Mouse (Mus musculus) liver, embryonic 11.5 days (tissue): ENCODE results near the gene Adig. TPM values are rescaled to one million over a fixed set of nuclear protein-coding genes. Genes with fewer than 3 reads are reported as not detected.

ENCODE experiments used
- ATAC-seq: fragments of 200-750 bp; cut with Nextera tagmentation; replicated peaks from 2 replicates; pipeline ENCODE4 v1.8.0; 2017; ENCODE audit warnings: moderate number of reproducible peaks, mild to moderate bottlenecking, moderate TSS enrichment, moderate library complexity; ENCODE audit not compliant: low FRiP score
- DNase-seq: peaks from one replicate; pipeline ENCODE4 v3.0.0-alpha.2; 2017; ENCODE audit warnings: low spot score
- H3K27ac ChIP-seq: fragments of 300-500 bp; sonication (generic); 2 replicates; pipeline ENCODE4 v1.5.1; 2014; ENCODE audit warnings: mild to moderate bottlenecking, low read depth, low read length, control low read depth
- H3K27me3 ChIP-seq: fragments of 300-500 bp; sonication (generic); replicated peaks from 2 replicates; pipeline ENCODE4 v1.6.1; 2014; ENCODE audit warnings: low read length, mixed read lengths; ENCODE audit not compliant: control insufficient read depth, insufficient read depth
- H3K36me3 ChIP-seq: fragments of 300-500 bp; sonication (generic); 2 replicates; pipeline ENCODE4 v1.6.1; 2014; ENCODE audit warnings: mild to moderate bottlenecking, low read length, moderate library complexity, mixed read lengths; ENCODE audit not compliant: control insufficient read depth, insufficient read depth
- H3K4me1 ChIP-seq: fragments of 300-500 bp; sonication (generic); replicated peaks from 2 replicates; pipeline ENCODE4 v1.6.1; 2014; ENCODE audit warnings: low read length, mixed read lengths; ENCODE audit not compliant: control insufficient read depth, insufficient read depth
- H3K4me2 ChIP-seq: fragments of 300-500 bp; sonication (generic); 2 replicates; pipeline ENCODE4 v1.6.1; 2014; ENCODE audit warnings: mild to moderate bottlenecking, control low read depth, moderate library complexity
- H3K4me3 ChIP-seq: fragments of 300-500 bp; sonication (generic); 2 replicates; pipeline ENCODE4 v1.5.1; 2014; ENCODE audit warnings: low read depth, low read length, control low read depth
- H3K9ac ChIP-seq: fragments of 300-500 bp; sonication (generic); 2 replicates; pipeline ENCODE4 v1.6.1; 2014; ENCODE audit warnings: low read depth, low read length, control low read depth
- H3K9me3 ChIP-seq: fragments of 300-500 bp; sonication (generic); 2 replicates; pipeline ENCODE4 v1.6.1; 2016; ENCODE audit warnings: low read length, inconsistent platforms, mixed read lengths; ENCODE audit not compliant: control insufficient read depth
- WGBS: fragments of 180-500 bp; shearing (Covaris S2); extraction: QIAGEN DNeasy Blood & Tissue Kit; methylation state at CpG from one replicate; pipeline ENCODE4 v1.1.7; 2014; 5-methylcytosine and 5-hydroxymethylcytosine counted together
- polyA plus RNA-seq: library from polyadenylated mRNA; unstranded; fragments of >200 nt; fragmentation: Nextera tagmentation; extraction: Ambion mirVana; gene quantifications from 2 replicates; pipeline ENCODE4 v1.2.1, GENCODE M21; 2014

The Adig gene
- polyA plus RNA-seq, 1 experiment from 2014 or later, result not detected

DNA sequence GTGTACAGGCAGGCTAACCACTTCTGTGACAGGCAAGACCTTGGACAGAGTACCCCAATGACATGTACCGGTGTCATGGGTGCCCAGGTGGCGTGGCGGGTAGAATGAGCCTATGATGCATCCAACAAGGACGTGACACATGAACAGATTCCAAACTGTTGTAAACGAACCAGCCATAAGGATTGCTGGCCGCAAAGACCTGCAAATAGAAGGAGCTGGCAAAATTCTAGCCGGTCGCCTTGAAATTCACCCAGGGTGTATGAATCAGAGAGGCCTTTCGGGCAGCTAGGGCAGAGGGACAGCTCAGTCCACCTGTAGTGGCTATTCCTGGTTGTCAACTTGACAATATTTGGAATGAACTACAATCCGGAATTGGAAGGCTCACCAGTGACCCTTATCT, 52.0 kb downstream of the Adig start:
- Histone ChIP-seq H3K36me3 (no peaks in the 10 kb centered on the region), H3K4me2 (no peak overlapping the region), H3K9ac (no peak overlapping the region), H3K9me3 (no peaks in the 10 kb centered on the region), H3K4me1 (no peaks in the 10 kb centered on the region; the same call in 1 of the 2 replicates), H3K4me3 (no peak overlapping the region), H3K27ac (no peak overlapping the region), H3K27me3 (peaks cover 35% of the 10 kb centered on the region)
- ATAC-seq (no peak), DNase-seq (no peak)
- 20% methylated on average over 10 of the region's 10 CpGs for WGBS

DNA sequence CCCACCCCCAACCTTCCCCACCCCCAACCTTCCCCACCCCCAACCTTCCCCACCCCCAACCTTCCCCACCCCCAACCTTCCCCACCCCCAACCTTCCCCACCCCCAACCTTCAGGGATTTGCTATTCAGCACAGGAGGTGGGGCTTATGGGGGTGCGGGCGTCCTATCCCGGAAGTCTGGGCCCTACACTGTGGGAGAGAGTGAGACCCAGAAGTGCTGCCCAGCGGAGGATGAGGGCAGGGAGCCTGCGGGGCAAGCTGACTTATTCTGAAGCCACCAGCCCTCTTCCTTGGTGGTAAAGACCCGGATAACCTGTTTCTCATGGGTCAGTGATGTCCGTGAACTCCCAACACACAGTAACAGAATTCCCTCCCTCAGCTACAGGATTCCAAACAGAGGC, 52.8 kb downstream of the Adig start:
- H3K27me3 ChIP-seq, result peaks cover 33% of the 10 kb centered on the region
- ATAC-seq (no peak), DNase-seq (no peak)
- WGBS, result 3% methylated on average over 7 of the region's 7 CpGs
- no peaks in the 10 kb centered on the region; the same call in 1 of the 2 replicates for H3K4me1 ChIP-seq
- no peaks in the 10 kb centered on the region for H3K9me3 ChIP-seq
- peak overlapping the region; percentile 45 for H3K4me2 ChIP-seq
- H3K9ac ChIP-seq, result no peak overlapping the region
- H3K36me3 ChIP-seq, result no peaks in the 10 kb centered on the region
- no peak overlapping the region for H3K4me3 ChIP-seq
- H3K27ac ChIP-seq, result no peak overlapping the region

DNA sequence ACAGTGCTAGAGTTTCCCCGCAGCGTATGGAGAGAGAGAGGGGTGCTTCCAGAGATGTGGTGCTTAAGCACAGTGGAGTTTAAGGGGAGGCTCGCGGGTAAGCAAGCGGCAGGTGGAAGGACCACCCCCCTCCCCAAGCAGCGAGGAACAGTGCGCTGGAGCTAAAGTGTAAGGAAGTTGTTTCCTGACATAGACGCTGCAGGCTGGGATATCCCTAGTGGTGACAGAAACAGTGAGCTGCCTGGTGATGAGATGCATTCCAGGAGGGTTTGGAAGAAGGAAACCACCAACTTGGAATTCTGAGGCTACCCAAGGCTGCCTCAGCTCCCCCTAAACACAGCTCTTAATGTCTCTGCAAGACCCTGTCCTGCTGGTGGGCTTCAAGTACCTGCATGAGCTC, 53.4 kb downstream of the Adig start:
- 2% methylated on average over 8 of the region's 8 CpGs for WGBS
- Histone ChIP-seq H3K4me2 (peak overlapping the region; percentile 45), H3K9me3 (no peaks in the 10 kb centered on the region), H3K9ac (no peak overlapping the region), H3K4me1 (no peaks in the 10 kb centered on the region; the same call in 1 of the 2 replicates), H3K4me3 (peak overlapping the region; percentile 14; the same call in 1 of the 2 replicates), H3K27me3 (peaks cover 33% of the 10 kb centered on the region), H3K36me3 (no peaks in the 10 kb centered on the region), H3K27ac (no peak overlapping the region)
- DNase-seq, result no peak
- ATAC-seq, result no peak

DNA sequence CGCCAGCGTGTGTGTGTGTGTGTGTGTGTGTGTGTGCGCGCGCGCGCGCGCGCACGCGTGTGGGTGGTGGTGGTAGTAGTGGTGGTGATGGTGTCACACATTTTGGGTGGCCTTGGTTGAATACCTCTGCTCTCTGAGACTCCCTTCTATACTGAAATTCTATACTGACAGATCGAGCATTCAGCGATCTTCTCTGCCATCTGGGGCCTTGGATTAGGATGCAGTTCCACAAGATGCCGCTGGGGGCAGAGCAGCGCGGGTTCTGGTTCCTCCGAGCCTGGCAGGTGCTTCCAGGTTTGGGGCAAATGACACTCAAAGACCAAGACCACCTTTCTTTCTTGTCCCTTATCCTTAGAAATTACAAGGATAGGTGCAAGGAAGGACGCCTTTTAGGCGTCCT, 53.8 kb downstream of the Adig start:
- H3K4me1 ChIP-seq, result no peaks in the 10 kb centered on the region; the same call in 1 of the 2 replicates
- no peak overlapping the region for H3K27ac ChIP-seq
- H3K4me2 ChIP-seq, result peak overlapping the region; percentile 45
- H3K9me3 ChIP-seq, result no peaks in the 10 kb centered on the region
- peaks cover 33% of the 10 kb centered on the region for H3K27me3 ChIP-seq
- no peak overlapping the region for H3K9ac ChIP-seq
- no peaks in the 10 kb centered on the region for H3K36me3 ChIP-seq
- 0 out of 2 replicates have a peak, but pooled peaks have one; percentile 35 for ATAC-seq
- DNase-seq, result peak; percentile 71
- peak overlapping the region; percentile 14; the same call in 1 of the 2 replicates for H3K4me3 ChIP-seq
- under 1% methylated on average over 20 of the region's 20 CpGs for WGBS

DNA sequence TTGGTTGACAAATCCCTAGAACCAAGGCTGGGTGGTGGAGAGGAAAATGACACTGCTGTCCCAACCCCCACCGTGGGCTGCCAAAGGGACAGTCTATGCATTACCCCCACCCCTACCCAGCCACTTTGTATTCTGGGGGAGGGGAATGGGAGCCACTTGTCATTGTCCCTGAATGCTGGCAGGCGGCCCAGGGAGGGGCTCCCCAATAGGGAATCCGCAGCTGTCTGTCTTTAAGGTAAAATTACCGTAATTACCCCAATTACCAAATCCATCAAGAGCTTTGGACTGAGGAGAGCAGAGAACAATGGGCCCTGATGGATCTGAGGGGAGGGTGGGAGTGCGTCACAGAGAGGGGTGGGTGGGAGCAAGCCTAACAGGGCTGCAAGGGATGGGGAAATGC, 54.3 kb downstream of the Adig start:
- Histone ChIP-seq H3K4me1 (no peaks in the 10 kb centered on the region; the same call in 1 of the 2 replicates), H3K27me3 (peaks cover 33% of the 10 kb centered on the region), H3K27ac (no peak overlapping the region), H3K9ac (no peak overlapping the region), H3K4me3 (no peak overlapping the region), H3K4me2 (no peak overlapping the region), H3K9me3 (no peaks in the 10 kb centered on the region), H3K36me3 (no peaks in the 10 kb centered on the region)
- ATAC-seq (no peak), DNase-seq (no peak)
- WGBS, result 27% methylated on average over 5 of the region's 5 CpGs

Other genes with a start within 250 kb of the Adig start
- not detected in 2 replicates for gene Bpi, start 244.5 kb upstream of the Adig start, polyA plus RNA-seq
- 12.9 and 13.7 TPM in 2 replicates for gene Lbp, start 196.1 kb upstream of the Adig start, polyA plus RNA-seq
- gene Snhg11, start 127.0 kb upstream of the Adig start, polyA plus RNA-seq, result 2.4 and 3.9 TPM in 2 replicates
- 11.6 and 14.3 TPM in 2 replicates for gene Ralgapb, start 92.8 kb upstream of the Adig start, polyA plus RNA-seq
- not detected in 2 replicates for gene Arhgap40, start 10.2 kb downstream of the Adig start, polyA plus RNA-seq
- 0.05 and 0.06 TPM in 2 replicates for gene Slc32a1, start 108.2 kb downstream of the Adig start, polyA plus RNA-seq
- 14.2 and 15.8 TPM in 2 replicates for gene Actr5, start 122.3 kb downstream of the Adig start, polyA plus RNA-seq
- gene Ppp1r16b, start 162.8 kb downstream of the Adig start, polyA plus RNA-seq, result 4.4 and 5.2 TPM in 2 replicates